In genomic region chr10:5343211-5343610, GRCm38 (mm10) we compare ENCODE assay signal across 19 mouse cellular contexts.
"Had no signal": no experiment of that assay in that cellular context is flagged by ENCODE, and none has a peak within 500 bp of the region (broad histone marks: within the 10 kb centered on the region; RNA-seq: fewer than 3 reads in every experiment).

No protein-coding gene starts in this region.

- H3K27me3 ChIP-seq: limb, embryonic 13.5 days; liver, embryonic 13.5 days; neural tube, embryonic 12.5 days; neural tube, embryonic 15.5 days had no signal

- H3K4me1 ChIP-seq: limb, embryonic 10.5 days; limb, embryonic 13.5 days; liver, embryonic 13.5 days; neural tube, embryonic 12.5 days; neural tube, embryonic 15.5 days had no signal

- DNase-seq: kidney, postnatal 25 days; liver; liver, embryonic 13.5 days; lung, adult 2 months; lung, postnatal 14 days; lung, postnatal 4 days; midbrain, embryonic 14.5 days; right cerebral cortex, adult 18-20 months; right cerebral cortex, postnatal 14 days; right cerebral cortex, postnatal 4 days; thymus, postnatal 25 days had no signal

- H3K36me3 ChIP-seq: limb, embryonic 10.5 days; limb, embryonic 13.5 days; liver, embryonic 13.5 days; neural tube, embryonic 12.5 days; neural tube, embryonic 15.5 days had no signal

- H3K4me2 ChIP-seq: limb, embryonic 13.5 days; liver, embryonic 13.5 days; midbrain, embryonic 11.5 days; neural tube, embryonic 12.5 days; neural tube, embryonic 15.5 days had no signal

- H3K9me3 ChIP-seq: limb, embryonic 10.5 days; limb, embryonic 13.5 days; liver, embryonic 13.5 days; neural tube, embryonic 12.5 days; neural tube, embryonic 15.5 days had no signal

- H3K4me3 ChIP-seq: layer of hippocampus, adult 2 months; limb, embryonic 10.5 days; limb, embryonic 13.5 days; liver, embryonic 13.5 days; neural tube, embryonic 12.5 days; neural tube, embryonic 15.5 days had no signal

- H3K9ac ChIP-seq: limb, embryonic 13.5 days; liver, embryonic 13.5 days; neural tube, embryonic 12.5 days; neural tube, embryonic 15.5 days had no signal

- H3K27ac ChIP-seq: kidney, postnatal 0 days; layer of hippocampus, adult 2 months; limb, embryonic 10.5 days; limb, embryonic 13.5 days; liver, embryonic 13.5 days; neural tube, embryonic 12.5 days; neural tube, embryonic 15.5 days; stomach, postnatal 0 days had no signal
